Mouse (Mus musculus): ENCODE data around the gene Aldh18a1.

GRCm38 (mm10) chr19:40549516-40550135 lies 38.6 kb downstream of the Aldh18a1 start:
- TF ChIP-seq CTCF (IDR thresholded peaks at IDR 0.05; ENCODE audit: insufficient read depth, low read length) (no peak), POLR2A (IDR thresholded peaks at IDR 0.05; ENCODE audit: borderline replicate concordance, extremely low read depth, low read depth, low read length) (no peak)

All from lung, adult 2 months (tissue).